Comparison of ENCODE assay signal across 11 mouse cellular contexts in the genomic region with DNA sequence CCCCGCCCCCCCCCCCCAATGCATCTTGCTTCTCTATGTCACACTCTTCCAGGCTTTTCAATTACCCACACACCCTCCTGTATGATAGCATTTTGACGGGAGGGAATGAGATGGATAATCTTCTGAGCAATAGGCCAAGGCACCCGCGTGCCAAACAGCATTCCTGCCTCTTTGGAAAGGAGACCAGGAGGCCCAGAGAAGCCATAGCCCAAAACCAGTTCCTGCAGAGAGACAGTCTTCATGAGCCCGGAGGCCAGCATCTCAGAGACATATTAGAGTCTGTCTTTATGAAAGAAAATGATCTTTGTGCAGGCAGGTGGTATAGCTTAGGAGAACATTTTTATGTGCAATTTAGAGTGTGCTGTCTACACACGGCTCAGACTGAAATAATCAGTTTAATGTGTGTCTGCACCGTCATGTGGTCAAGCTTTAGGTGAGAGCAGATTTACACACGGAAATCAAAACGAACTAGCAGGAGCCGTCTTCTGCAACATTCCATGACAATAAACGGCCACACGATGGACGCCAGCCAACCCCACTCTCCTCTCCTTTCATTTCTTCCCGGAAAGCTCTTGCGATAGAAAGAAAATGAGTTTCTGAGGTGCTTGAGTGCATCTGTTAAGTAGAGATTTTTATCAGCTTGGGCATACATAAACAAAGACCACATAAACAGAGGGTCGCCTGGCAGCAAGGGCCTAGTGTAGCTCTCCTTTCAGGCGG.
DNase-seq lines count a peak whose midpoint lies in the region; ATAC-seq and TF ChIP-seq lines count a peak whose summit lies in the region.
"Had no signal": no experiment of that assay in that cellular context is flagged by ENCODE, and none has a peak within 500 bp of the region (broad histone marks: within the 10 kb centered on the region; RNA-seq: fewer than 3 reads in every experiment).

No protein-coding gene starts in this region.

- H3K4me3 ChIP-seq in gastrocnemius, adult 2 months = no peak overlapping the region
- H3K4me3 ChIP-seq in midbrain, embryonic 13.5 days (replicated peaks) = no peak overlapping the region
- H3K4me3 ChIP-seq in midbrain, embryonic 16.5 days (ENCODE audit: low read depth, low read length) = no peak overlapping the region
- no peak overlapping the region for H3K4me3 ChIP-seq in embryonic facial prominence, embryonic 15.5 days (replicated peaks)
- no peak overlapping the region for H3K4me3 ChIP-seq in thymus, adult 2 months (ENCODE audit: control insufficient read depth, insufficient read depth, low read length)

- intact Hi-C loops in gastrocnemius, adult 2 months (cut with DNase I) = no loop called here

- no peak for TF ChIP-seq CTCF in gastrocnemius, adult 2 months (IDR thresholded peaks at IDR 0.05)
- no peak for TF ChIP-seq CTCF in thymus, adult 2 months (IDR thresholded peaks at IDR 0.05; ENCODE audit: borderline replicate concordance, control insufficient read depth, extremely low read depth, insufficient read depth, low read length, poor library complexity)

- H3K27ac ChIP-seq in gastrocnemius, adult 2 months = peak overlapping the region; percentile 73
- H3K27ac ChIP-seq in midbrain, embryonic 13.5 days = peak overlapping the region; percentile 39; the same call in 1 of the 2 replicates
- H3K27ac ChIP-seq in midbrain, embryonic 16.5 days (ENCODE audit: low read length) = no peak overlapping the region; the same call in 1 of the 2 replicates
- H3K27ac ChIP-seq in embryonic facial prominence, embryonic 15.5 days (replicated peaks) = peak overlapping the region; percentile 71
- no peak overlapping the region for H3K27ac ChIP-seq in thymus, adult 2 months (ENCODE audit: control insufficient read depth, insufficient read depth, low read length)
- H3K27ac ChIP-seq: liver, embryonic 14.5 days had no signal

- 75% methylated on average over 17 of the region's 17 CpGs for WGBS in midbrain, embryonic 13.5 days
- 55% methylated on average over 17 of the region's 17 CpGs for WGBS in midbrain, embryonic 16.5 days
- WGBS in embryonic facial prominence, embryonic 15.5 days = 36% methylated on average over 17 of the region's 17 CpGs
- WGBS in thymus, adult 2 months = 90% methylated on average over 17 of the region's 17 CpGs

- TF ChIP-seq POLR2A in thymus, adult 2 months (IDR thresholded peaks at IDR 0.05; ENCODE audit: control insufficient read depth, extremely low read depth, insufficient read depth, low read length, poor library complexity) = no peak

- H3K27me3 ChIP-seq in midbrain, embryonic 13.5 days = no peaks in the 10 kb centered on the region
- no peaks in the 10 kb centered on the region for H3K27me3 ChIP-seq in midbrain, embryonic 16.5 days (ENCODE audit: control insufficient read depth, insufficient read depth, low read depth, low read length)
- H3K27me3 ChIP-seq in embryonic facial prominence, embryonic 15.5 days = no peaks in the 10 kb centered on the region
- no peaks in the 10 kb centered on the region for H3K27me3 ChIP-seq in thymus, adult 2 months (ENCODE audit: control insufficient read depth, insufficient read depth, low read length)
- H3K27me3 ChIP-seq: CH12.LX had no signal

- H3K36me3 ChIP-seq in midbrain, embryonic 13.5 days = no peaks in the 10 kb centered on the region
- H3K36me3 ChIP-seq in midbrain, embryonic 16.5 days (ENCODE audit: control insufficient read depth, insufficient read depth, low read length) = no peaks in the 10 kb centered on the region
- H3K36me3 ChIP-seq in embryonic facial prominence, embryonic 15.5 days = no peaks in the 10 kb centered on the region
- no peaks in the 10 kb centered on the region for H3K36me3 ChIP-seq in thymus, adult 2 months (ENCODE audit: control insufficient read depth, insufficient read depth, low read length)

- peak; percentile 35 for DNase-seq in gastrocnemius, adult 2 months
- no peak for DNase-seq in gastrocnemius, adult 8-10 months (ENCODE audit: low spot score in 2 of 2)
- DNase-seq in mesoderm, embryonic 11.5 days (ENCODE audit: low read depth, low spot score) = peak; percentile 30
- no peak for DNase-seq in thymus, adult 2 months
- DNase-seq in spleen, adult 18-20 months = no peak

- no peaks in the 10 kb centered on the region for H3K9me3 ChIP-seq in midbrain, embryonic 13.5 days
- no peaks in the 10 kb centered on the region for H3K9me3 ChIP-seq in midbrain, embryonic 16.5 days (replicated peaks; ENCODE audit: control insufficient read depth, low read length, poor library complexity, severe bottlenecking)
- H3K9me3 ChIP-seq in embryonic facial prominence, embryonic 15.5 days (replicated peaks) = no peaks in the 10 kb centered on the region

- no peak overlapping the region for H3K9ac ChIP-seq in midbrain, embryonic 13.5 days (replicated peaks)
- no peak overlapping the region for H3K9ac ChIP-seq in midbrain, embryonic 16.5 days (ENCODE audit: low read depth, low read length)
- no peak overlapping the region for H3K9ac ChIP-seq in embryonic facial prominence, embryonic 15.5 days
- H3K9ac ChIP-seq: liver, embryonic 14.5 days had no signal

- no peak for ATAC-seq in midbrain, embryonic 13.5 days
- no peak for ATAC-seq in midbrain, embryonic 16.5 days
- no peak for ATAC-seq in embryonic facial prominence, embryonic 15.5 days (ENCODE audit: insufficient number of reproducible peaks, low FRiP score, low TSS enrichment, low read depth)
- ATAC-seq: intestine, postnatal 0 days had no signal

- 0 out of 2 replicates have a peak, but pooled peaks cover 3% of the 10 kb centered on the region for H3K4me1 ChIP-seq in midbrain, embryonic 13.5 days (replicated peaks)
- no peaks in the 10 kb centered on the region for H3K4me1 ChIP-seq in midbrain, embryonic 16.5 days (ENCODE audit: control insufficient read depth, insufficient read depth, low read length)
- H3K4me1 ChIP-seq in embryonic facial prominence, embryonic 15.5 days = peaks cover 13% of the 10 kb centered on the region; the same call in 1 of the 2 replicates
- no peaks in the 10 kb centered on the region for H3K4me1 ChIP-seq in thymus, adult 2 months (replicated peaks; ENCODE audit: control insufficient read depth, insufficient read depth, low read length)

- H3K4me2 ChIP-seq in midbrain, embryonic 13.5 days (replicated peaks) = no peak overlapping the region
- H3K4me2 ChIP-seq in midbrain, embryonic 16.5 days (ENCODE audit: low read length) = no peak overlapping the region
- H3K4me2 ChIP-seq in embryonic facial prominence, embryonic 15.5 days (replicated peaks) = no peak overlapping the region

Comparison
In these comparisons a context has a peak if more than half of its experiments do, and no peak if none do; other contexts are left out.
1. DNase-seq: peak in gastrocnemius, adult 2 months (single experiment) and mesoderm, embryonic 11.5 days (single experiment); none in gastrocnemius, adult 8-10 months (0 of 2), thymus, adult 2 months (single experiment) and spleen, adult 18-20 months (0 of 2).
2. H3K27ac ChIP-seq: peak in gastrocnemius, adult 2 months (single experiment), midbrain, embryonic 13.5 days (single experiment) and embryonic facial prominence, embryonic 15.5 days (single experiment); none in midbrain, embryonic 16.5 days (single experiment) and thymus, adult 2 months (single experiment).